Mouse (Mus musculus) heart, embryonic 12.5 days (tissue): ENCODE results near the gene Atpaf1. TPM values are rescaled to one million over a fixed set of nuclear protein-coding genes. Genes with fewer than 3 reads are reported as not detected.

ENCODE experiments used
- ATAC-seq: fragments of 200-750 bp; cut with Nextera tagmentation; 2 replicates; pipeline ENCODE4 v1.8.0; 2017; ENCODE audit warnings: moderate TSS enrichment, moderate library complexity; ENCODE audit not compliant: insufficient number of reproducible peaks, low FRiP score
- H3K27ac ChIP-seq: fragments of 300-500 bp; sonication (generic); 2 replicates; pipeline ENCODE4 v1.5.1; 2016; ENCODE audit warnings: mild to moderate bottlenecking, moderate library complexity; ENCODE audit not compliant: poor library complexity, severe bottlenecking
- H3K27me3 ChIP-seq: fragments of 300-500 bp; sonication (generic); replicated peaks from 2 replicates; pipeline ENCODE4 v1.6.1; 2016; ENCODE audit warnings: mild to moderate bottlenecking, moderate library complexity
- H3K36me3 ChIP-seq: fragments of 300-500 bp; sonication (generic); 2 replicates; pipeline ENCODE4 v1.6.1; 2016; ENCODE audit warnings: mild to moderate bottlenecking, moderate library complexity
- H3K4me1 ChIP-seq: fragments of 300-500 bp; sonication (generic); replicated peaks from 2 replicates; pipeline ENCODE4 v1.6.1; 2016; ENCODE audit warnings: mild to moderate bottlenecking
- H3K4me2 ChIP-seq: fragments of 300-500 bp; sonication (generic); 2 replicates; pipeline ENCODE4 v1.6.1; 2016; ENCODE audit warnings: mild to moderate bottlenecking, moderate library complexity
- H3K4me3 ChIP-seq: fragments of 300-500 bp; sonication (generic); 2 replicates; pipeline ENCODE4 v1.5.1; 2016; ENCODE audit warnings: mild to moderate bottlenecking
- H3K9ac ChIP-seq: fragments of 300-500 bp; sonication (generic); 2 replicates; pipeline ENCODE4 v1.6.1; 2016; ENCODE audit warnings: mild to moderate bottlenecking, moderate library complexity
- H3K9me3 ChIP-seq: fragments of 300-500 bp; sonication (generic); replicated peaks from 2 replicates; pipeline ENCODE4 v1.6.1; 2016; ENCODE audit warnings: mild to moderate bottlenecking, moderate library complexity
- WGBS: fragments of 180-500 bp; shearing (Covaris S2); methylation state at CpG from one replicate; pipeline ENCODE4 v1.1.7; 2016; 5-methylcytosine and 5-hydroxymethylcytosine counted together
- polyA plus RNA-seq: library from polyadenylated mRNA; unstranded; fragments of >200 nt; fragmentation: Nextera tagmentation; extraction: Ambion mirVana; gene quantifications from 2 replicates; pipeline ENCODE4 v1.2.1, GENCODE M21; 2016

Atpaf1 gene
- polyA plus RNA-seq, 1 experiment from 2014 or later: 73.5 TPM

DNA sequence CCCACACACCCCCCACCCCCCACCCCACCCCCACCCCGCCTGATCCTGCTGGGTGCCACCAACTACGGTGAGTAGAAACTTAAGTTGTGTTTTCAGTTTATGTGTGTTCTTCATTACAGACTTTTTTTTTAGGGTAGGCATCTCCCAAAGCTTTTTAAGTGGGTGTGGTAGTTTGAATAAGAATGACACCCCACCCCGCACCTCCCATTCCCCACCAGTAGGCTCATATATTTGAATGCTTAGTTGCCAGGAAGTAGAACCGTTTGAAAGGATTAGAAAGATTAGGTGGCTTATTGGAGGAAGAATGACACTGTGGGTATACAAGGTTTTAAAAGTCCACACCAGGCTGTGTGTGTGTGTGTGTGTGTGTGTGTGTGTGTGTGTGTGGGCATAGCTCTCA lies 27.7 kb downstream of the Atpaf1 start:
- H3K4me2 ChIP-seq: no peak overlapping the region
- H3K4me1 ChIP-seq: no peaks in the 10 kb centered on the region
- no peak overlapping the region for H3K9ac ChIP-seq
- no peak for ATAC-seq
- H3K9me3 ChIP-seq: no peaks in the 10 kb centered on the region
- no peak overlapping the region for H3K4me3 ChIP-seq
- WGBS: 89% methylated on average over 4 of the region's 4 CpGs
- H3K36me3 ChIP-seq: peaks cover 46% of the 10 kb centered on the region
- no peak overlapping the region for H3K27ac ChIP-seq
- H3K27me3 ChIP-seq: no peaks in the 10 kb centered on the region

DNA sequence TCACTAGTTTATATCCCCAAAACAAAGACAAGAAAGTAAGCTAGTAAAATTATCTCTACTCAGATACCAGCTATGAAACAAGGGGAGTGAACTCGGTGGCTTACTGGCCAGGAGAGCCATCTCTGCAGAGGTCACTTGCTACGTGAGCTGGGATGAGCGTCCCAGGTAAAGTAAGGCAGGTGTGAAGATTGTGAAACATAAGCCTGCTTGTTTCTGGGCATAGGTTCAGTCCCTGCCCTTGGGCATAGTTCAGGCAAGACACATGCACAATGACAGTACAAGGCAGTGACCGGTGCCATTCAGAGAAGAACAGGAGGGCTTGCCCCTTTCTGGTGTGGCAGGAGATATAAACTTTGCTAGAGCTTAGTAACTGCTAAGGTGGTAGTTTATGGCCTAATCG lies 31.0 kb downstream of the Atpaf1 start:
- H3K36me3 ChIP-seq: peaks cover 48% of the 10 kb centered on the region
- 88% methylated on average over 5 of the region's 5 CpGs for WGBS

DNA sequence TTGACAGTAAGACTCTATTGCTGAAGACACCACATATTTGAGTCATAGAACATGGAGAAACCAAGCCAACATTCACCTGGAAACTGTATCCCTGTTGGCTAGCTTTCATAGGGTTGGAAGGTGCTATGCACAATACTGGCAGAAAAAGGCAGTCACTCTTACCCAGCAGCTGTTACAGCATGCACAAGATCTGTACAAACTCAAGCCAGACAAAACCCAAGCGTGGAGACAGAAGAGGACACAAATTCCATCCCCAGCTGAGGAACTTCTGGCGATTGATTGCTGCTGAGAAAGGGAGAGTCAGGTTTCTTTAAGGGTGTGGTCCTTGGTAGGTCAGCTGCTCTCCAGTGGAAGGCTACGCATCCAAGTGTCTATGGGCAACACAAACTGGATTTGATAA lies 35.6 kb downstream of the Atpaf1 start:
- H3K27ac ChIP-seq: no peak overlapping the region
- peaks cover 44% of the 10 kb centered on the region for H3K4me1 ChIP-seq
- peaks cover 16% of the 10 kb centered on the region for H3K36me3 ChIP-seq
- ATAC-seq: no peak
- no peak overlapping the region for H3K9ac ChIP-seq
- H3K9me3 ChIP-seq: no peaks in the 10 kb centered on the region
- 52% methylated on average over 3 of the region's 3 CpGs for WGBS
- no peak overlapping the region for H3K4me3 ChIP-seq
- H3K27me3 ChIP-seq: no peaks in the 10 kb centered on the region
- H3K4me2 ChIP-seq: no peak overlapping the region

More for the DNA sequence above, 31.0 kb downstream of the Atpaf1 start:
- H3K4me1 ChIP-seq: no peaks in the 10 kb centered on the region
- no peaks in the 10 kb centered on the region for H3K9me3 ChIP-seq
- ATAC-seq: no peak
- no peak overlapping the region for H3K9ac ChIP-seq
- no peak overlapping the region for H3K27ac ChIP-seq
- no peaks in the 10 kb centered on the region for H3K27me3 ChIP-seq
- H3K4me3 ChIP-seq: no peak overlapping the region
- H3K4me2 ChIP-seq: no peak overlapping the region

DNA sequence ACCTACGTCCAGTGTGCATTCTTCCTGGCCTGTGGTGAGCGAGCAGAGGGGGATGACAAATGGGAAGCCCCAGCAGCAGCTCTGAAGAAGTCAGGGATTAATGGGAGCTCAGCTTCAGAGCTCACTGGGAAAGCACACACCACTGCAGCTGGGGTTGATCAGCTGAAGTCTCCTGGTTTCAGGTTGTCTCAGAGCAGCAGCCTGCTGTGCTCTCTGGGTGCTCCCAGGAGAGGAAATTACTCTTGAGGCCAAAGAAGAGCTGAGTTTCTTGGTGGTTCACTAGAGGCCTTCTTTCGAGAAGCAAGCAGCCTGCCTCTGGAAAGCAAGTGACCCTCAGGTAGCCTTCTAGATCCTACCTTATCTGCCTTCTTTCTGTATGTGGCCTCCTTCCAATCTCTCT lies 36.3 kb downstream of the Atpaf1 start:
- Histone ChIP-seq H3K4me1 (peaks cover 47% of the 10 kb centered on the region), H3K9me3 (no peaks in the 10 kb centered on the region), H3K27me3 (no peaks in the 10 kb centered on the region), H3K4me3 (no peak overlapping the region), H3K36me3 (peaks cover 10% of the 10 kb centered on the region), H3K27ac (no peak overlapping the region), H3K4me2 (no peak overlapping the region), H3K9ac (no peak overlapping the region)
- 71% methylated on average over 3 of the region's 3 CpGs for WGBS
- ATAC-seq: no peak

DNA sequence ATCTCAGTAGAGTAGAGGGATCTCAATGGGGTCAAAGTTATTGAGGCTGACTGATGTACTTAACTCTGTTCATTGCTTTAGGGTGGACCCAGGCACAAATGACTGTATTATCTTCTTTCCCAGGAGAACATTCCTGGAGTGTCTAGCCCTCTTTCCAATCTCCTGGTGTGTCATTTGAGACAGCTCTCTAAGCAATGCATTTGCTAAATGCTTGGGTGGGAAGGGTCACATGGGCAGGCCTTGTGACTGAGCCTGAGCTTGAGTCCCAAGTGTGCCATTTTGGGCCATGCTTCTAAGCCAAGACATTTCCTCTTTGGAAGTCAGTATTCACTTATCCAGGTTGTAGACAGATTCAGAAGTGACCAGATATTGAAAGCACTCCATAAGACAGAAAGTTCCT lies 36.8 kb downstream of the Atpaf1 start:
- H3K9me3 ChIP-seq: no peaks in the 10 kb centered on the region
- H3K4me3 ChIP-seq: no peak overlapping the region
- H3K4me2 ChIP-seq: no peak overlapping the region
- H3K36me3 ChIP-seq: peaks cover 5% of the 10 kb centered on the region
- no peak for ATAC-seq
- H3K27me3 ChIP-seq: no peaks in the 10 kb centered on the region
- H3K4me1 ChIP-seq: peaks cover 47% of the 10 kb centered on the region
- no peak overlapping the region for H3K9ac ChIP-seq
- H3K27ac ChIP-seq: peak overlapping the region; percentile 31; the same call in 1 of the 2 replicates

DNA sequence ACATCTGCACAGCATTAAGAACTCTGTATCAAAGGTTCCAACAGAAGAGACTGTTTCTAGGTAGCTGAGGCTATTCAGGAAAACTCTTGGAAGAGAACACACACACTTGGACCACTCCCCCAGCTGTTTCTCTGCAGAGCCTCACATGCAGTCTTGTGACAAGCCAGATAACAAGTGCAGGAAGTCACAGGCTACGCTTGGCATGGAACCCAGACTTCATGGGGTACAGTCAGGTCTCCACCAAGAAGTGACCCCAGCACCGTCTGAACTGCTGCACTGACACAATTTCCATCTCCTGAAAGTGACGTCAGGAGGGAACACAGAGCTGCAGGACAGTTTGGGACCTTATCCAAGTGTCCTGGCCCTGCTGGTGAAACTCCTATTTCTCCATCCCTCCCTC lies 37.3 kb downstream of the Atpaf1 start:
- Histone ChIP-seq H3K4me1 (peaks cover 48% of the 10 kb centered on the region), H3K9me3 (no peaks in the 10 kb centered on the region), H3K36me3 (peaks cover 4% of the 10 kb centered on the region; the same call in 1 of the 2 replicates), H3K27me3 (no peaks in the 10 kb centered on the region), H3K9ac (no peak overlapping the region), H3K27ac (peak overlapping the region; percentile 31; the same call in 1 of the 2 replicates), H3K4me2 (no peak overlapping the region), H3K4me3 (no peak overlapping the region)
- peak; percentile 81 for ATAC-seq
- 25% methylated on average over 3 of the region's 3 CpGs for WGBS

DNA sequence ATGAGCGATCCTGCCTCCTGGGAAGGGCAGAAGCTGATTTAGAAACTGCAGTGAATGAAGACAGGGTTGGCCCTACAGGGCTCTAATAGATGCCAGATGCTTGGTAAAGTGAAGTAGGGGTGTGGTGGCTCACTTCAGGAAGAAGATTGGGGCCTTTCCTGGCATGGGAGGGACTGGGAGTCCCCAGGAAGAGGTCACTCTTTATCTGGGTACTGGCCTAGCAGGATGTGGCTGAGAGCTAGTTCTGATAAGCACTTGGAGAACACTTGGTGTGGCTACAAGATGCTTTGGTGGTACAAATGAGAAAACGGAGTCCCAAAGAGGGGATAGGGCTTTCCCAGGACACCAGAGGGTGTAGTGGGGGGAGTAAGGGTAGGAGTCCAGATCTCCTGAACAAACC lies 39.6 kb downstream of the Atpaf1 start:
- H3K27me3 ChIP-seq: no peaks in the 10 kb centered on the region
- peak overlapping the region; percentile 44; the same call in 1 of the 2 replicates for H3K27ac ChIP-seq
- WGBS: 24% methylated on average over 2 of the region's 2 CpGs
- H3K4me3 ChIP-seq: no peak overlapping the region
- no peaks in the 10 kb centered on the region for H3K9me3 ChIP-seq
- H3K4me2 ChIP-seq: no peak overlapping the region
- H3K4me1 ChIP-seq: peaks cover 62% of the 10 kb centered on the region
- ATAC-seq: no peak
- H3K36me3 ChIP-seq: peaks cover 4% of the 10 kb centered on the region; the same call in 1 of the 2 replicates
- H3K9ac ChIP-seq: no peak overlapping the region

DNA sequence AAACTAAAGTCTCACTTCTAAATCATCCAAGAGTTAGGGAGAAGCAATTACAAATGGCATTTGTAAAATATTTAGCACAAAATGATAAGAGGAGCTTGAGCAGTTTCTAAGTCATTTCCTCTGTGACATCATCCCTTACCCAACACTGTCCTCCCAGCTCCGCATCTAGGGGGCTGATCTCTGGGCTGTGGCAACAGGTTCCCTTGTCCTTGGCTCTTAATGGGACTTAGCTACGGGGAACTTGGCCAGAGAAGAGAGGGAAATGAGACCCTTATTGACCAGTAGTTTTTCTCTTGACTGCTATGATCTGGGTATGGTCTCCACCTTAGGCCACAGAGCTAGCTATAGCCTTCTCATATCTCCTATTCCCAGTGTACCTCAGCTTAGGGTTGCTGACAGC lies 40.7 kb downstream of the Atpaf1 start:
- Histone ChIP-seq H3K27ac (no peak overlapping the region), H3K9ac (no peak overlapping the region), H3K4me2 (no peak overlapping the region), H3K4me3 (no peak overlapping the region), H3K27me3 (no peaks in the 10 kb centered on the region), H3K4me1 (peaks cover 72% of the 10 kb centered on the region), H3K9me3 (no peaks in the 10 kb centered on the region), H3K36me3 (no peaks in the 10 kb centered on the region)
- no peak for ATAC-seq
- 76% methylated on average over 2 of the region's 2 CpGs for WGBS

DNA sequence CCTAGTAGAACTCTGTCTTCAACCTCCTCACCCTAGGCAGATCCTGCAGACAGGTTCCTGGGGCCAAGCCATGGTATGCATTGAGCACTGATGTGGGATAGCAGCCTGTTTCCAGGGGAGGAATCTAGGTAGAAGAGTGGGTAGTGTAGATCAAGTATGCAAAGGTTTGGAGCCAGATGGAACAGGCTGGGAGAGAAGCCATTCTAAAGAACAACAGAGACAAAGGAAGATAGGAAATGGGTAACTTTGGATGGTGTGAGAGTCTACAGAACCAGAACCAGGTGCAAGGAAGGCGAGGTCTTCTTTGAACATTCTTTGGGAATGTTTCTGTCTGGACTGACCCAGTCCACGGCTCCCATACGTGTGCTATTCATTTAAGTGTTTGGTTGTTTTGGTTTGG lies 42.5 kb downstream of the Atpaf1 start:
- ATAC-seq: no peak
- 73% methylated on average over 3 of the region's 3 CpGs for WGBS
- Histone ChIP-seq H3K4me3 (0 out of 2 replicates have a peak overlapping the region, but pooled peaks have one; percentile 78), H3K27me3 (no peaks in the 10 kb centered on the region), H3K9ac (no peak overlapping the region), H3K4me2 (peak overlapping the region; percentile 82), H3K4me1 (peaks cover 63% of the 10 kb centered on the region), H3K9me3 (no peaks in the 10 kb centered on the region), H3K36me3 (peaks cover 13% of the 10 kb centered on the region), H3K27ac (no peak overlapping the region)

DNA sequence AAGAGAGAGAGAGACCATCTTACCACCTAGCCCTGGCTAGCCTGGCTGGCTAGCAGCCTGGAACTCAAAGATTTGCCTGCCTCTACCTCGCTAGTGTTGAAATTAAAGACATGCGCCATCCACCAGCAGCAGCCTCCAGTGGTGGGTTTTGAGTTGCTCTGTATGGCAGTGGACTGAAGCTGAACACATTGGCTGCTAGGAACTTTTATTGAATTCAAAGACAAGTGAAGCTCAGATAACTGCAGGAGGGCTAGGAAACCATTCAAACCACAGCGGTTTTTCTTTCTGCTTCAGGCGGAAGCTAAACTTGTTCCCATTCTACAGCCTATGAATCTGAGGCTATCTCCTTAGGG lies 42.9 kb downstream of the Atpaf1 start:
- Histone ChIP-seq H3K36me3 (peaks cover 17% of the 10 kb centered on the region), H3K4me3 (peak overlapping the region; percentile 78), H3K4me2 (peak overlapping the region; percentile 82), H3K9me3 (no peaks in the 10 kb centered on the region), H3K4me1 (peaks cover 59% of the 10 kb centered on the region), H3K9ac (peak overlapping the region; percentile 82), H3K27me3 (no peaks in the 10 kb centered on the region), H3K27ac (peak overlapping the region; percentile 74; the same call in 1 of the 2 replicates)
- ATAC-seq: no peak
- 10% methylated on average over 4 of the region's 4 CpGs for WGBS

DNA sequence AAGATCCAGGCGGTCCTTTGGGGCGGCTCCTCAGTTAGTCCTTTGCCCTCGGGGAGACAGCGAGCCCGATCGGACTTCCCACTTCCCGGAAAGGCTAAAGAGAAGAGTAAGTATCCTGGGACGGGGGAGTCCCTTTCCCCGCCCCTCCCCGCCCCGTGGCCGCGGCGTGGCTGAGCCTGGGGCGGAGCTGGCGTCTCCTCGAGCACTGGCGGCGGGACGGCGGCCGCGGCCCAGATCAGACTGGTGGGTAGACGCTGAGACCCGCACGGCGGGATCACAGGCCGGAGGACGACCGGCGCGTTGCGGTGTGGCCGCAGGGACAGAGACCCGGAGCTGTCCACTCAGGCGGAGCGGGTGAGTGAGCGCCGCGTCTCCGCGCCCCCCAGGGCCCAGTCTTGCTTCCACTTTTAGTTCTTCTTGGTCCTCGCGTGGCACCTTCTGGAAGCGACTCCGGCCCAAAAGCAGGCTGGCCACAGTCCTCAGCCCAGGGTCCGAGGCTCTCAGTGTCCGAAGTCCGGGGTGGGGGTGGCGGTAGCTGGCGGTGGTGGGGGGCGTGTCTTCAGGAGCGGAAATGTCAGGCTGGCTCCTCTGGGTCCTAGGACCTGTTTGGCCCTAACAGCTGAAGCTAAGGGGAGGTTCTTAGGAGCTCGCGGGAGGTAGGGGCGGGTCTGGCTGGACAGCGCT lies 43.4 kb downstream of the Atpaf1 start, which contains the start of gene Mob3c:
Mob3c (plus strand) TSS at position 205 of the 684 bp plus-strand sequence.
- Histone ChIP-seq H3K27me3 (no peaks in the 10 kb centered on the region), H3K9me3 (no peaks in the 10 kb centered on the region), H3K9ac (peak within 1 kb of the TSS; percentile 82), H3K36me3 (peaks cover 22% of the 10 kb centered on the region), H3K4me2 (peak within 1 kb of the TSS; percentile 82), H3K4me1 (peaks cover 54% of the 10 kb centered on the region), H3K4me3 (peak within 1 kb of the TSS; percentile 78), H3K27ac (peak within 1 kb of the TSS; percentile 74)
- ATAC-seq: peak; percentile 95
- under 1% methylated on average over 57 of the region's 57 CpGs for WGBS

DNA sequence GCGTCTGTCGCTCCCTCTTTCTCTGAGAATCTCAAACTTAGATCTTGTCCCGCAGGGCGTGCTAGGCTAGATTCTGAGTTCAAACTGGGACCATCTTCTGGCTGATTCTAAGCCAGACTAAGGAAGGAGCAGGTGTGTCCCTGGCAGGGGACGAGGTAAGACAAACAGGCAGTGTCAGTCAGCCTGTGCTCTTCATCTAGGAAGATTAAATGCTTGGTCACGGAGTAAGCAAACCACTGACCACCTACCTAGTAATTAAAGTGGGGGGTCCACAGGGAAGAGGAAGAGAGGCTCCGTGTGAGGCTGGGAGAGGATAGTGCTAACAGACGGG lies 43.9 kb downstream of the Atpaf1 start:
- H3K36me3 ChIP-seq: peaks cover 23% of the 10 kb centered on the region
- peaks cover 48% of the 10 kb centered on the region for H3K4me1 ChIP-seq
- peak overlapping the region; percentile 82 for H3K4me2 ChIP-seq
- peak overlapping the region; percentile 78 for H3K4me3 ChIP-seq
- no peak for ATAC-seq
- H3K27me3 ChIP-seq: no peaks in the 10 kb centered on the region
- 3% methylated on average over 8 of the region's 8 CpGs for WGBS
- H3K9me3 ChIP-seq: no peaks in the 10 kb centered on the region
- no peak overlapping the region for H3K27ac ChIP-seq
- peak overlapping the region; percentile 82 for H3K9ac ChIP-seq
